In genomic region chr11:56633445-56633844, GRCm38 (mm10) we compare ENCODE assay signal across 29 mouse cellular contexts.
A peak's percentile ranks its signal among the peaks of the same experiment; 100 is the strongest.
DNase-seq lines count a peak whose midpoint lies in the region; ATAC-seq lines count a peak whose summit lies in the region.
"Had no signal": no experiment of that assay in that cellular context is flagged by ENCODE, and none has a peak within 500 bp of the region (broad histone marks: within the 10 kb centered on the region; RNA-seq: fewer than 3 reads in every experiment).

No protein-coding gene starts in this region.

- H3K4me3 ChIP-seq in hindbrain, embryonic 11.5 days (ENCODE audit: low read depth, low read length), result no peak overlapping the region
- H3K4me3 ChIP-seq: embryonic facial prominence, embryonic 12.5 days; embryonic facial prominence, embryonic 15.5 days; forebrain, embryonic 15.5 days; heart, embryonic 12.5 days; heart, embryonic 15.5 days; hindbrain, embryonic 10.5 days had no signal

- WGBS in hindbrain, embryonic 11.5 days, result 85% methylated on average over 2 of the region's 2 CpGs

- H3K4me1 ChIP-seq in hindbrain, embryonic 11.5 days (replicated peaks; ENCODE audit: control insufficient read depth, insufficient read depth, low read length), result no peaks in the 10 kb centered on the region
- H3K4me1 ChIP-seq: embryonic facial prominence, embryonic 12.5 days; embryonic facial prominence, embryonic 15.5 days; heart, embryonic 12.5 days; heart, embryonic 15.5 days had no signal

- no peak for DNase-seq in frontal cortex, postnatal 10 days (ENCODE audit: low spot score in 2 of 2)
- DNase-seq in right cerebral cortex, adult 18-20 months, result peak; percentile 4
- DNase-seq in right cerebral cortex, adult 2 months (ENCODE audit: low spot score in 2 of 2), result no peak
- DNase-seq in right cerebral cortex, postnatal 25 days, result peak; percentile 5
- no peak for DNase-seq in layer of hippocampus, adult 9-10 months (ENCODE audit: low spot score)
- DNase-seq in hindbrain, embryonic 11.5 days (ENCODE audit: low spot score), result no peak
- DNase-seq: adrenal gland, postnatal 10 days; adrenal gland, postnatal 36 days; B cell, adult 2 months; cerebellum, adult 11 months; cerebellum, adult 2 months; cerebellum, adult 9-11 months; cerebellum, postnatal 25 days; gastrocnemius, postnatal 25 days; heart, adult 18-20 months; heart, postnatal 10 days; heart, postnatal 36 days had no signal

- no peaks in the 10 kb centered on the region for H3K27me3 ChIP-seq in hindbrain, embryonic 11.5 days (ENCODE audit: control insufficient read depth, insufficient read depth, low read length)
- H3K27me3 ChIP-seq: CH12.LX; embryonic facial prominence, embryonic 12.5 days; embryonic facial prominence, embryonic 15.5 days; forebrain, embryonic 15.5 days; heart, embryonic 12.5 days; heart, embryonic 15.5 days; Patski had no signal

- no peak overlapping the region for H3K4me2 ChIP-seq in hindbrain, embryonic 11.5 days (replicated peaks; ENCODE audit: low read depth, low read length)
- H3K4me2 ChIP-seq: embryonic facial prominence, embryonic 12.5 days; embryonic facial prominence, embryonic 15.5 days; forebrain, embryonic 15.5 days; heart, embryonic 12.5 days; heart, embryonic 15.5 days; hindbrain, embryonic 14.5 days had no signal

- no peaks in the 10 kb centered on the region for H3K9me3 ChIP-seq in hindbrain, embryonic 11.5 days (ENCODE audit: control insufficient read depth, low read length)
- H3K9me3 ChIP-seq: embryonic facial prominence, embryonic 12.5 days; embryonic facial prominence, embryonic 15.5 days; forebrain, embryonic 15.5 days; heart, embryonic 12.5 days; heart, embryonic 15.5 days; hindbrain, embryonic 10.5 days had no signal

- H3K9ac ChIP-seq in hindbrain, embryonic 11.5 days (ENCODE audit: low read depth, low read length), result no peak overlapping the region
- H3K9ac ChIP-seq: embryonic facial prominence, embryonic 12.5 days; embryonic facial prominence, embryonic 15.5 days; forebrain, embryonic 15.5 days; heart, embryonic 12.5 days; heart, embryonic 15.5 days; hindbrain, embryonic 14.5 days had no signal

- no peak overlapping the region for H3K27ac ChIP-seq in hindbrain, embryonic 11.5 days (ENCODE audit: low read depth, low read length)
- H3K27ac ChIP-seq: embryonic facial prominence, embryonic 12.5 days; embryonic facial prominence, embryonic 15.5 days; forebrain, embryonic 15.5 days; heart, embryonic 15.5 days; hindbrain, embryonic 10.5 days; hindbrain, embryonic 14.5 days; hindbrain, postnatal 0 days had no signal

- H3K36me3 ChIP-seq in hindbrain, embryonic 11.5 days (ENCODE audit: control insufficient read depth, insufficient read depth, low read length), result no peaks in the 10 kb centered on the region
- H3K36me3 ChIP-seq: embryonic facial prominence, embryonic 12.5 days; embryonic facial prominence, embryonic 15.5 days; forebrain, embryonic 15.5 days; G1E; heart, embryonic 12.5 days; heart, embryonic 15.5 days; hindbrain, embryonic 10.5 days had no signal

- peak; percentile 55; the same call in 1 of the 2 replicates for ATAC-seq in frontal cortex, adult (ENCODE audit: low TSS enrichment)
- ATAC-seq in hindbrain, embryonic 11.5 days (ENCODE audit: low FRiP score), result no peak
- ATAC-seq: forebrain, embryonic 15.5 days; hindbrain, postnatal 0 days; Patski had no signal

Comparison
In these comparisons a context has a peak if more than half of its experiments do, and no peak if none do; other contexts are left out.
1. DNase-seq: peak in right cerebral cortex, adult 18-20 months (single experiment) and right cerebral cortex, postnatal 25 days (single experiment); none in frontal cortex, postnatal 10 days (0 of 2), right cerebral cortex, adult 2 months (0 of 2), layer of hippocampus, adult 9-10 months (single experiment) and hindbrain, embryonic 11.5 days (single experiment).